Mouse (Mus musculus) lung, postnatal 0 days (tissue): Measurements from ENCODE around the gene Paox.

ENCODE experiments used
- CTCF ChIP-seq: IDR thresholded peaks from 2 replicates; pipeline ENCODE4 v1.5.1; 2016; ENCODE audit warnings: antibody characterized with exemption, mild to moderate bottlenecking
- EP300 ChIP-seq: IDR thresholded peaks from 2 replicates; pipeline ENCODE4 v1.6.1; 2016; ENCODE audit warnings: antibody characterized with exemption, mild to moderate bottlenecking, control low read depth

- no peak for TF ChIP-seq CTCF
- TF ChIP-seq EP300: no peak
These were observed 22.6 kb upstream of the Paox start, which contains the start of gene Prap1 for GRCm38 (mm10) chr7:140092924-140093528.
